Mouse (Mus musculus) lung, adult 2 months (tissue): ENCODE results near the gene Prlh. TPM values are rescaled to one million over a fixed set of nuclear protein-coding genes. Genes with fewer than 3 reads are reported as not detected.

Experiments
- DNase-seq: peaks from one replicate; pipeline ENCODE4 v3.0.0; 2022
- H3K4me1 ChIP-seq: fragments of 200-500 bp; 2 replicates; pipeline ENCODE4 v1.6.1; 2011; ENCODE audit warnings: low read length; ENCODE audit not compliant: control insufficient read depth, insufficient read depth
- H3K4me3 ChIP-seq: fragments of 200-500 bp; replicated peaks from 2 replicates; pipeline ENCODE3; 2011; ENCODE audit warnings: low read depth, mild to moderate bottlenecking, control low read depth, low read length; ENCODE audit errors: extremely low read depth
- CTCF ChIP-seq: fragments of 200-500 bp; IDR thresholded peaks from 2 replicates; pipeline ENCODE4 v1.5.1; 2011; ENCODE audit warnings: mild to moderate bottlenecking, low read length, control low read depth; ENCODE audit not compliant: insufficient read depth
- POLR2A ChIP-seq: fragments of 200-500 bp; IDR thresholded peaks from 2 replicates; pipeline ENCODE4 v1.6.1; 2011; ENCODE audit warnings: low read depth, mild to moderate bottlenecking, control low read depth, low read length, borderline replicate concordance; ENCODE audit errors: extremely low read depth
- WGBS: fragments of 180-500 bp; shearing (Covaris S2); methylation state at CpG from one replicate; pipeline ENCODE4 v1.1.7; 2018; 5-methylcytosine and 5-hydroxymethylcytosine counted together
- polyA plus RNA-seq: library from polyadenylated mRNA; depleted of rRNA; stranded (reverse); fragments of >200 nt; gene quantifications from 2 replicates; pipeline ENCODE4 v1.2.3, GENCODE M21; 2012; rRNA removed

Prlh gene
- polyA plus RNA-seq, result not detected in 2 replicates

DNA sequence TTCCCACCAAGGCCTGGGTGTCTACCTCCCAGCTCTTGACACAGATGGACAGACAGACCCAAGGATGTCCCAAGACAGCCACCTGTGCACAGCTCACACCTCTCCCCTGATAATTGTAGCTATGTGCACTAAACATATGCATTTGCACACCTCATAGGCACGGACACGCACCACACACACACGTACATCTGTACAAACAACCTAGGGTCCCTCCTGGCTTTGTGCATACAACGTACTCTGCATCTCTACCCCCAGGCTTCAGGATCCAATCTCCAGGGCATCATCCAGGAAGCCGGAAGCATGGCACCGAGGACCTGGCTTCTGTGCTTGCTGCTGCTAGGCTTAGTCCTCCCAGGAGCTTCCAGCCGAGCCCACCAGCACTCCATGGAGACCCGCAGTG lies at the start of gene Prlh:
Gene Prlh, plus strand, starts transcription at position 301 of the 400 bp plus-strand sequence.
- no peak for TF ChIP-seq CTCF
- TF ChIP-seq POLR2A, result no peak
- WGBS, result 87% methylated on average over 8 of the region's 8 CpGs
- no peak within 1 kb of the TSS for H3K4me3 ChIP-seq
- peaks cover 5% of the 10 kb centered on the region; the same call in 1 of the 2 replicates for H3K4me1 ChIP-seq
- DNase-seq, result no peak

DNA sequence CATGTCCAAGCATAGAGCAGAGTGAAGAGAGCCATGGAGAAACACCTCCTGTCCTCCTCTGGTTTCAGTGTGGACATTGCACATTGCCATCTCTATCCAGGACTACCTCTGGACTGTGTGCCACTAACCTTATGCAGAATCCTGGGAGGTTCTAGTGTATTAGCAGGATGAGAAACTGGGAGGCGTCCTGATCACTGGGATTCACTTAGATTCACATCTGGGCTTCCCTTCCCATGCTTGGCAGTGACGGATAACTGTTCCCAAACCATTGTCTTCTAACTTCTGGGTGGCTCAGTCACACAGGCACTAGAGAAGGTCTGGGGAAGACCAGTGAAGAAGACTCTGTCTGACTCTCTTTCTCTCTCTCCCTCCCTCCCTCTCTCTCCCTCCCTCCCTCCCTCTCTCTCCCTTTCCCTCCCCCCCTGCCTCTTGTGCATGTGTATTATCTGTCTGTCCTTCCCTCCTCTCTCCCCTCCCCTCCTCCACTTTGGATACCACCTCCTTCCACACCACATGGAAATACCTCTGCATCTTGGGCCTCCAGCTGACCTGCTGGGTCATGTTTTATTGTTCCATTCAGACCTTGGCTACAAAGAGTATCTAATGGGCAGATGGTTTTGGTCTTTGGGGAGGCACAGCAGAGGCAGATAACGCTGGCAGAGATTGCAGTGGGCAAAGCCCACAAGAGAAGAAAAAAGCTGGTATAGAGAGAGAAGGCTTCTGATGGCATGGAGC lies 49.5 kb upstream of the Prlh start:
- H3K4me1 ChIP-seq, result no peaks in the 10 kb centered on the region
- WGBS, result 46% methylated on average over 3 of the region's 3 CpGs
- TF ChIP-seq CTCF (no peak), POLR2A (no peak)
- H3K4me3 ChIP-seq, result no peak overlapping the region
- no peak for DNase-seq

DNA sequence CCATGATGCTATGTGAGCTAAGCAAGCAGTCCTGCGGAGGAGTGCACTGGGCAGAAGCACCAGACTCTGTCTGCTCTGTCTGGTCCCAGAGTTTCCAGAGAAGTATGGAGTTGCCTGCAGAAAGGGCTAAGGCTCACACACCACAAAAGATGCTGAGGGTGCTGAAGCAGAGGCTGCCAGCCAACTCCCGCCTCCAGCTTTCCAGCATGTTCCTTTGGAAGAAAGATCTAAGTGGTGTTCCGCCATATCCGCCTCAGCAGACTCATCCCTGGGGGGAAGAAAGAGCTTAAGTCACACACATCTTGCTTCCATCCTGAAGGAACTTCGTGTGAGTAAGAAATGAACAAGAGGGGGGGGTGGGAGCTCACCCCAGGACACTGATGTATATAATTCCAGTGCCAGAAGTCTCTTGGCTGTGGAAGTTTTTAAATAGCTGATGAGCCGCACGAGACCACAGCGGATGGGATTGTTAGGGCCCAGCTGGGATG lies 48.9 kb upstream of the Prlh start:
- TF ChIP-seq CTCF (no peak), POLR2A (no peak)
- Histone ChIP-seq H3K4me3 (no peak overlapping the region), H3K4me1 (no peaks in the 10 kb centered on the region)
- DNase-seq, result no peak
- WGBS, result 54% methylated on average over 8 of the region's 8 CpGs

DNA sequence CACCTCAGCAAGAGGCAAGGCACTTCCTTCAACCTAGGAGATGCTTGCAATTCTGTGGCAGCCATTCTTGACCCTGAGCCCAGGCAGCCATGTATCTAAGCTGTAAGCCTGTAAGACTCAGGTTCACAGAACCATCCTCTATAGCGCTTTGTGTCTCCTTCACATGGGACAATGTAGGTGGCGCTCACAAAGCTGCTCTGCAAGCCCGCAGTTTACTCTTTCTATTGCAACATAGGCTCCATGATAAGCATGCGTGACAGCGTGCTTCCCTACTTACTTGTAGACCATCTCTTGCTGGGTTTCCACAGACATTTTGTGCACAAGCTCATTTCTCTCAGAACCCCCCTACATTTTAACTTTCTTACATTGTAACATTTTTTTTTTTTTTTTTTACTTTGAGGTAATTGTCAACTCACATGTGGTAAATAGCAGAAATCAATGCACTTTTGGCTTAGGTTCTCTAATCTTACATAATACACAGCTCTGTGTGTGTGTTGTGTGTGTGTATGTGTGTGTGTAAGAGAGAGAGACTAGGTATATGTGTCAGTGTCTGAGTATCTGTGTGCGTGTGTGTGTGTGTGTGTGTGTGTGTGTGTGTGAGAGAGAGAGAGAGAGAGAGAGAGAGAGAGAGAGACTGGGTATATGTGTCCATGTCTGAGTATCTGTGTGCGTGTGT lies 48.0 kb upstream of the Prlh start:
- no peak for DNase-seq
- 79% methylated on average over 7 of the region's 7 CpGs for WGBS
- Histone ChIP-seq H3K4me1 (peaks cover 3% of the 10 kb centered on the region; the same call in 1 of the 2 replicates), H3K4me3 (no peak overlapping the region)
- no peak for TF ChIP-seq POLR2A
- TF ChIP-seq CTCF, result no peak

DNA sequence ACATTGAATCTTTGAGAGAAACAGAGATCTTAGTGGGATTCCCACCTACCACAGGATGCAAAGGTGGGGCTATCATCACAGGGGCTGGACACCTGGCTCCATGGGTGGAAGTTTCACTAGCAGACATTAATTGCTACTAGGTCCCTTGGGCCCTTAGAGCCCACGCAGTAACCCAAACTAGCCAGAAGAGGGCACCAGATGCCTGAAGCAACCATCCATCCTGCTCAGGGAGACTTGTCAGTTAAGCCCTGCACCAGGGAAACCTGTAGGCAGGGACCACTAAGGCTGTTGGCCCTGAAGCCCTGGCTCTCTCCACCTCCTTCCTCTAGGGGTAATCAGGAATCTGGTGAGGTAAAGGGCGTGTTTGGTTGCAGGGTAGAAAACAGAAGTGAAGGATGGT lies 46.6 kb upstream of the Prlh start:
- 20% methylated on average over 2 of the region's 2 CpGs for WGBS
- TF ChIP-seq CTCF (peak; percentile 96), POLR2A (no peak)
- peaks cover 5% of the 10 kb centered on the region; the same call in 1 of the 2 replicates for H3K4me1 ChIP-seq
- H3K4me3 ChIP-seq, result no peak overlapping the region
- DNase-seq, result peak; percentile 54

DNA sequence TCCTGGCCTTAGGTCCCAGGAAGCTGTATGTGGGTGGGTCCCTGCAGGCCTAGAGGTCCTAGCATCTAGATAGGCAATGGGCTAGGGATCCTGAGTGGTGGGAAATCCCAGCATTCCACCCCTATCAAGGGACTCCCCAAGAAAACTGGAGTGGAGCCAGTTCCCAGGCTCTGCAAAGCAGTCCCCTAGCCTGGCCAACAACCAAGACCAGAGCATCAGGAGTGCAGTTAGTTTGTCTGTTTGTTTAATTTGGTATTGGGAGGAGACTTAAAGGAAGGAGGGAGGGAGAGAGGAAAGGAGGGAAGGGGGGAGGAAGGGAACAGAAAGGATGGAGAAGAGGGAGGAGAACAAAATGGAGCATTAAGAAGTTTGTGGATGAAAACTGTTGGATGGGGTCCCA lies 43.7 kb upstream of the Prlh start:
- DNase-seq, result no peak
- TF ChIP-seq CTCF, result no peak
- TF ChIP-seq POLR2A, result no peak
- Histone ChIP-seq H3K4me3 (no peak overlapping the region), H3K4me1 (peaks cover 5% of the 10 kb centered on the region; the same call in 1 of the 2 replicates)

DNA sequence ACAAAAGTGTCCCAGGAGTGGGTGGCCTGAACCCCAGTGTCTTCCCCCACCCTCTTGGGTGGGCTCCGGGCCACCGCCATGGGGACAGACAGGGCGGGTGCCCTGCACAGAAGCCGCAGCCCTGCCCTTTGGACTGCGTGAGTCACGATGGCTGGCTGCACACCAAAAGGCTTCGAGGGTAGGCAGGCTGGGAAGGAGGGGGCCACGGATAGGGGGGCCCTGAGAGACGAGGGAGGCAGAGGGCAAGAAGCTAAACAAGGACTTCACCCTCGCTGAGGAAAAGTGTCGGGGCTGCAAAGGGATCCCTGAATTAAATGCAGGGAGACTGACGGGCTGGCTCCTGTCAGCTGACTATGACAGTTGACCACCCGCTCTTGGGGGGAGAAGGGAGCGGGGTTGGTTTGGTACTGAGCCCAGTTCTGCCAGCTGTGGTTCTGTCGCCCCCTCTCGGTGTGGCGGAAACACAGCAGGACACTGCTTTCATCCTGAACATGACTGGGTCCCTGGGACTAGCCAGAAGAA lies 43.2 kb upstream of the Prlh start:
- peak; percentile 50 for DNase-seq
- peak overlapping the region; percentile 8 for H3K4me3 ChIP-seq
- peaks cover 7% of the 10 kb centered on the region; the same call in 1 of the 2 replicates for H3K4me1 ChIP-seq
- whole genome bisulfite sequencing, result 23% methylated on average over 17 of the region's 17 CpGs
- TF ChIP-seq POLR2A (no peak), CTCF (peak; percentile 41)

DNA sequence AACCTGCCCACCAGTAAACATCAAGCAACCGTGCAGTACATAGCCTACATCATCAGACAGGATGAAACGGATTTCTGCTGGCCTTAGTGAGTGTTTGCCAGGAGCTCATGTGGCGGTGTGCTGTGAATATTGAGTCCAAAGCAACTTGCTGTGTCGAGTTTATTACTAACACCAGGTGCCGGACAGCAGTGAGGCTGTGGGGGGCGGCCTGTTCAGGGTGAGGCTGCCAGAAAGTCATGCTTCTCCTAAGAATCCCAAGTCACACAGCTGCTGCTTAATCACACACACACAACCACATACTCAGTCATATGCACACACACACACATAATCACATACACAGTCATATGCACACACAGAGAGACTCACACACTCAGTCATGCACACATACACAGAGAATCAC lies 39.7 kb upstream of the Prlh start:
- Histone ChIP-seq H3K4me1 (peaks cover 8% of the 10 kb centered on the region), H3K4me3 (no peak overlapping the region)
- WGBS, result 78% methylated on average over 6 of the region's 6 CpGs
- no peak for TF ChIP-seq POLR2A
- TF ChIP-seq CTCF, result no peak
- DNase-seq, result no peak

DNA sequence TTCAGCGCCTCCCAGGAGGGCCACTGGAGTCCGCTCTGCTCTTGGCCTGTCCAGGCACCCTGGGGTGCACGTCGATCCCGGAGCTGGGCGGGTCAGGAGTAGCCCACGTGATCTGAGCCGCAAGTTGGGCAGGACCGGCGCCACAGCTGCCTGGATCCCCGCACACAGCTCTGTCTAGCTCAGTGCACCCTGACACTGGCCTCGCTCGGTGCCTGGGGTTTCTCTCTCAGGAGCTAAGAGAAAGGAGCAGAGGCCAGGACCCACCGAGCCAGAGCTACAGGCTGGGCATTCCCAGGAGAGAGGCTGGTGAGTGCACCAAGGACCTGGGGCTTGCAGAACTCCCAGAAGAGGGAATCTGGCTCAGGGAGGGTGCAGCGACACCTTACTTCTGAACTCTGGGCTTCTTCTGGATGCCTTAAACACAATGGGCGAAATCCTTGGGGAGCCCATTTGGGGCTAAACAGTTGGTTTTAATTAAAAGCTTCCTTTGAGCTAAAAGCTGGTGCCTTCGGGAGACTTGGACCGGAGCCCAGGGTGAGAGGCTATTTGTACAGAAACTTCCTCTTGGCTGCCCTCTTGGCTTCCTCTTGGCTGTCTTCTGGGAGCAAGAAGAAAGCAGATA lies 37.8 kb upstream of the Prlh start, which contains the start of gene Mlph:
Gene Mlph, plus strand, starts transcription at position 138 of the 622 bp plus-strand sequence.
- H3K4me1 ChIP-seq, result peaks cover 4% of the 10 kb centered on the region
- peak; percentile 50; the same call in 1 of the 2 replicates for TF ChIP-seq POLR2A
- no peak for TF ChIP-seq CTCF
- H3K4me3 ChIP-seq, result peak within 1 kb of the TSS; percentile 62
- DNase-seq, result peak; percentile 60
- WGBS, result 6% methylated on average over 18 of the region's 18 CpGs

DNA sequence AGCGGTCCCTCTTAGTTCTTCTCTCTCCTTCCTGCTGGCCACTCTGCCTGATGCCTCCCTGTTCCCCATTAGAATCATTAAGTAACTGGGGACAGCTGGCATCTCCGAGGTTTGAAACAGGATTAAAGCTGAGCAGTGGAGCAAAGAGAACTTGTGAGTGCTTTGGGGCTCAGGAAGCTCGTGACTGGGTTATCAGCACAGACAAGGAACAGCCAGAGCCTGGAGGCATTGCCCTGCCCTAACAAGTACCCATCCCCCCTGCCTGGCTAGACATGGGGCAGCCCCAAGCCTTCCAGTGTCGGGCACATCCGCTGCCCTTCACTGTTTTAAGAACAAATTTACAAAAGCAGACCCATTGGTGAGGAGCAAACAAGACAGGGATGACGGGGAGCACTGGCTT lies 35.4 kb upstream of the Prlh start:
- no peak for DNase-seq
- Histone ChIP-seq H3K4me3 (no peak overlapping the region), H3K4me1 (peaks cover 4% of the 10 kb centered on the region)
- TF ChIP-seq POLR2A (no peak), CTCF (no peak)
- WGBS, result 69% methylated on average over 6 of the region's 6 CpGs
